Mouse (Mus musculus) spleen, adult 2 months (tissue): ENCODE results near the gene Fgr. TPM values are rescaled to one million over a fixed set of nuclear protein-coding genes. Genes with fewer than 3 reads are reported as not detected.
A peak's percentile ranks its signal among the peaks of the same experiment; 100 is the strongest.

Experiments
- DNase-seq, 2 experiments: peaks; one replicate each; pipeline versions ENCODE4 v3.0.0 to v3.0.0-alpha.2; 2012 to 2021; ENCODE audit warnings: low spot score in 2 of 2, low read depth in 1 of 2
- H3K27ac ChIP-seq: fragments of 200-500 bp; 2 replicates; pipeline ENCODE4 v1.5.1; 2012; ENCODE audit warnings: low read length, inconsistent platforms; ENCODE audit not compliant: insufficient read depth
- H3K27me3 ChIP-seq: fragments of 200-500 bp; 2 replicates; pipeline ENCODE4 v1.6.1; 2012; ENCODE audit warnings: mild to moderate bottlenecking, moderate library complexity, low read length, inconsistent platforms; ENCODE audit not compliant: control insufficient read depth, insufficient read depth
- H3K36me3 ChIP-seq: fragments of 200-500 bp; 2 replicates; pipeline ENCODE4 v1.6.1; 2012; ENCODE audit warnings: mild to moderate bottlenecking, low read length, inconsistent platforms; ENCODE audit not compliant: control insufficient read depth, insufficient read depth
- H3K4me1 ChIP-seq: fragments of 200-500 bp; 2 replicates; pipeline ENCODE4 v1.6.1; 2011; ENCODE audit warnings: inconsistent platforms; ENCODE audit not compliant: control insufficient read depth, insufficient read depth, insufficient read length
- H3K4me3 ChIP-seq: fragments of 200-500 bp; 2 replicates; pipeline ENCODE4 v1.5.1; 2011; ENCODE audit warnings: mild to moderate bottlenecking, inconsistent platforms; ENCODE audit not compliant: insufficient read depth, insufficient read length; ENCODE audit errors: extremely low read depth
- CTCF ChIP-seq: fragments of 200-500 bp; IDR thresholded peaks from 2 replicates; pipeline ENCODE4 v1.5.1; 2011; ENCODE audit warnings: mild to moderate bottlenecking, inconsistent platforms; ENCODE audit not compliant: insufficient read depth, insufficient read length, insufficient replicate concordance; ENCODE audit errors: extremely low read depth
- POLR2A ChIP-seq: fragments of 200-500 bp; IDR thresholded peaks from 2 replicates; pipeline ENCODE4 v1.6.1; 2011; ENCODE audit warnings: low read depth, low read length, inconsistent platforms
- WGBS: fragments of 180-500 bp; shearing (Covaris S2); methylation state at CpG from one replicate; pipeline ENCODE4 v1.1.7; 2018; 5-methylcytosine and 5-hydroxymethylcytosine counted together
- polyA plus RNA-seq: library from polyadenylated mRNA; depleted of rRNA; stranded (reverse); fragments of >200 nt; gene quantifications from 2 replicates; pipeline ENCODE4 v1.2.3, GENCODE M21; 2012

Gene Fgr
- polyA plus RNA-seq, 1 experiment: 37.5 TPM

GRCm38 (mm10) chr4:133014896-133015709 lies 41.2 kb downstream of the Fgr start:
- DNase-seq: no peak
- Histone ChIP-seq H3K27me3 (no peaks in the 10 kb centered on the region), H3K36me3 (0 out of 2 replicates have a peak, but pooled peaks cover 1% of the 10 kb centered on the region), H3K4me1 (peaks cover 19% of the 10 kb centered on the region), H3K27ac (no peak overlapping the region), H3K4me3 (no peak overlapping the region)
- TF ChIP-seq POLR2A: no peak
- TF ChIP-seq CTCF: no peak
- 77% methylated on average over 10 of the region's 10 CpGs for WGBS

- no peak overlapping the region; the same call in 1 of the 2 replicates for H3K27ac ChIP-seq
- H3K27me3 ChIP-seq: no peaks in the 10 kb centered on the region
- no peak for DNase-seq
- 77% methylated on average over 9 of the region's 9 CpGs for WGBS
- H3K4me3 ChIP-seq: no peak overlapping the region
- H3K36me3 ChIP-seq: 0 out of 2 replicates have a peak, but pooled peaks cover 1% of the 10 kb centered on the region
- TF ChIP-seq POLR2A (no peak), CTCF (no peak)
- peaks cover 16% of the 10 kb centered on the region for H3K4me1 ChIP-seq
Measured at GRCm38 (mm10) chr4:133015710-133016651, 42.1 kb downstream of the Fgr start.

- WGBS: 80% methylated on average over 4 of the region's 4 CpGs
- no peak overlapping the region for H3K4me3 ChIP-seq
Measured at GRCm38 (mm10) chr4:133016677-133017415, 43.0 kb downstream of the Fgr start.

GRCm38 (mm10) chr4:133017597-133018262 lies 43.8 kb downstream of the Fgr start:
- H3K4me3 ChIP-seq: no peak overlapping the region
- WGBS: 57% methylated on average over 6 of the region's 6 CpGs
- TF ChIP-seq POLR2A (no peak), CTCF (no peak)
- H3K27me3 ChIP-seq: no peaks in the 10 kb centered on the region
- no peak for DNase-seq
- H3K4me1 ChIP-seq: peaks cover 21% of the 10 kb centered on the region
- no peak overlapping the region for H3K27ac ChIP-seq
- H3K36me3 ChIP-seq: 0 out of 2 replicates have a peak, but pooled peaks cover 1% of the 10 kb centered on the region

More at GRCm38 (mm10) chr4:133016677-133017415, 43.0 kb downstream of the Fgr start:
- Histone ChIP-seq H3K4me1 (peaks cover 18% of the 10 kb centered on the region), H3K36me3 (0 out of 2 replicates have a peak, but pooled peaks cover 1% of the 10 kb centered on the region), H3K27ac (peak overlapping the region; percentile 4; the same call in 1 of the 2 replicates), H3K27me3 (no peaks in the 10 kb centered on the region)
- DNase-seq: no peak
- no peak for TF ChIP-seq CTCF
- TF ChIP-seq POLR2A: no peak

- Histone ChIP-seq H3K27me3 (no peaks in the 10 kb centered on the region), H3K36me3 (0 out of 2 replicates have a peak, but pooled peaks cover 1% of the 10 kb centered on the region), H3K27ac (no peak overlapping the region), H3K4me1 (peaks cover 18% of the 10 kb centered on the region), H3K4me3 (no peak overlapping the region)
- TF ChIP-seq POLR2A: no peak
- TF ChIP-seq CTCF: no peak
- 80% methylated on average over 3 of the region's 3 CpGs for WGBS
- no peak for DNase-seq
Measured at GRCm38 (mm10) chr4:133018263-133018798, 44.4 kb downstream of the Fgr start.

- 87% methylated on average over 5 of the region's 6 CpGs for WGBS
- Histone ChIP-seq H3K27ac (no peak overlapping the region), H3K4me1 (peaks cover 9% of the 10 kb centered on the region), H3K27me3 (no peaks in the 10 kb centered on the region), H3K4me3 (no peak overlapping the region), H3K36me3 (0 out of 2 replicates have a peak, but pooled peaks cover 1% of the 10 kb centered on the region)
- TF ChIP-seq POLR2A (no peak), CTCF (no peak)
- no peak for DNase-seq
Measured at GRCm38 (mm10) chr4:133020721-133021120, 46.8 kb downstream of the Fgr start.
